Mouse (Mus musculus): ENCODE results near the gene Rims4. TPM values are rescaled to one million over a fixed set of nuclear protein-coding genes. Genes with fewer than 3 reads are reported as not detected.
A peak's percentile ranks its signal among the peaks of the same experiment; 100 is the strongest.

The Rims4 gene
- polyA plus RNA-seq, 1 experiment from 2014 or later = 0.78 TPM

- Histone ChIP-seq H3K4me1 (ENCODE audit: control insufficient read depth, insufficient read depth, low read length) (no peaks in the 10 kb centered on the region), H3K4me3 (ENCODE audit: low read depth, low read length) (no peak overlapping the region), H3K4me2 (ENCODE audit: low read depth) (no peak overlapping the region), H3K27ac (ENCODE audit: low read depth, low read length) (no peak overlapping the region), H3K9ac (ENCODE audit: low read length) (no peak overlapping the region), H3K27me3 (ENCODE audit: control insufficient read depth, insufficient read depth, low read length) (peaks cover 47% of the 10 kb centered on the region), H3K9me3 (ENCODE audit: control insufficient read depth, low read length) (no peaks in the 10 kb centered on the region), H3K36me3 (ENCODE audit: control insufficient read depth, insufficient read depth, low read length) (no peaks in the 10 kb centered on the region)
- no peak for ATAC-seq (ENCODE audit: insufficient read depth, low FRiP score, low TSS enrichment)
- WGBS = 61% methylated on average over 9 of the region's 9 CpGs
- DNase-seq (ENCODE audit: low spot score) = no peak
Observed at GRCm38 (mm10) chr2:163915294-163915791, 3.1 kb downstream of the Rims4 start.

- Histone ChIP-seq H3K9ac (ENCODE audit: low read length) (no peak overlapping the region), H3K4me1 (ENCODE audit: control insufficient read depth, insufficient read depth, low read length) (no peaks in the 10 kb centered on the region), H3K4me3 (ENCODE audit: low read depth, low read length) (no peak overlapping the region), H3K27me3 (ENCODE audit: control insufficient read depth, insufficient read depth, low read length) (peaks cover 36% of the 10 kb centered on the region), H3K27ac (ENCODE audit: low read depth, low read length) (no peak overlapping the region), H3K36me3 (ENCODE audit: control insufficient read depth, insufficient read depth, low read length) (no peaks in the 10 kb centered on the region), H3K9me3 (ENCODE audit: control insufficient read depth, low read length) (no peaks in the 10 kb centered on the region), H3K4me2 (ENCODE audit: low read depth) (no peak overlapping the region)
- under 1% methylated on average over 10 of the region's 10 CpGs for WGBS
- DNase-seq (ENCODE audit: low spot score) (peak; percentile 64), ATAC-seq (ENCODE audit: insufficient read depth, low FRiP score, low TSS enrichment) (no peak)
Observed at GRCm38 (mm10) chr2:163914107-163914506, 4.4 kb downstream of the Rims4 start.

GRCm38 (mm10) chr2:163913704-163914103 is 4.8 kb downstream of the Rims4 start:
- Histone ChIP-seq H3K4me2 (ENCODE audit: low read depth) (no peak overlapping the region), H3K9me3 (ENCODE audit: control insufficient read depth, low read length) (no peaks in the 10 kb centered on the region), H3K4me1 (ENCODE audit: control insufficient read depth, insufficient read depth, low read length) (no peaks in the 10 kb centered on the region), H3K27me3 (ENCODE audit: control insufficient read depth, insufficient read depth, low read length) (peaks cover 33% of the 10 kb centered on the region), H3K9ac (ENCODE audit: low read length) (no peak overlapping the region), H3K27ac (ENCODE audit: low read depth, low read length) (no peak overlapping the region), H3K36me3 (ENCODE audit: control insufficient read depth, insufficient read depth, low read length) (no peaks in the 10 kb centered on the region), H3K4me3 (ENCODE audit: low read depth, low read length) (no peak overlapping the region)
- 41% methylated on average over 7 of the region's 7 CpGs for WGBS
- no peak for DNase-seq (ENCODE audit: low spot score)
- ATAC-seq (ENCODE audit: insufficient read depth, low FRiP score, low TSS enrichment) = no peak

GRCm38 (mm10) chr2:163911826-163912444 is 6.5 kb downstream of the Rims4 start:
- H3K4me3 ChIP-seq (ENCODE audit: low read depth, low read length) = no peak overlapping the region
- DNase-seq (ENCODE audit: low spot score) (no peak), ATAC-seq (ENCODE audit: insufficient read depth, low FRiP score, low TSS enrichment) (no peak)
- no peaks in the 10 kb centered on the region for H3K36me3 ChIP-seq (ENCODE audit: control insufficient read depth, insufficient read depth, low read length)
- no peak overlapping the region for H3K27ac ChIP-seq (ENCODE audit: low read depth, low read length)
- no peak overlapping the region for H3K4me2 ChIP-seq (ENCODE audit: low read depth)
- WGBS = 84% methylated on average over 14 of the region's 14 CpGs
- H3K27me3 ChIP-seq (ENCODE audit: control insufficient read depth, insufficient read depth, low read length) = peaks cover 15% of the 10 kb centered on the region
- H3K4me1 ChIP-seq (ENCODE audit: control insufficient read depth, insufficient read depth, low read length) = no peaks in the 10 kb centered on the region
- no peaks in the 10 kb centered on the region for H3K9me3 ChIP-seq (ENCODE audit: control insufficient read depth, low read length)
- no peak overlapping the region for H3K9ac ChIP-seq (ENCODE audit: low read length)

GRCm38 (mm10) chr2:163909604-163910003 is 8.9 kb downstream of the Rims4 start:
- Histone ChIP-seq H3K4me3 (ENCODE audit: low read depth, low read length) (no peak overlapping the region), H3K27me3 (ENCODE audit: control insufficient read depth, insufficient read depth, low read length) (no peaks in the 10 kb centered on the region), H3K36me3 (ENCODE audit: control insufficient read depth, insufficient read depth, low read length) (no peaks in the 10 kb centered on the region), H3K4me2 (ENCODE audit: low read depth) (no peak overlapping the region), H3K9me3 (ENCODE audit: control insufficient read depth, low read length) (no peaks in the 10 kb centered on the region), H3K9ac (ENCODE audit: low read length) (no peak overlapping the region), H3K27ac (ENCODE audit: low read depth, low read length) (no peak overlapping the region), H3K4me1 (ENCODE audit: control insufficient read depth, insufficient read depth, low read length) (no peaks in the 10 kb centered on the region)
- WGBS = 89% methylated on average over 7 of the region's 7 CpGs
- ATAC-seq (ENCODE audit: insufficient read depth, low FRiP score, low TSS enrichment) (no peak), DNase-seq (ENCODE audit: low spot score) (no peak)

- no peak overlapping the region for H3K4me2 ChIP-seq (ENCODE audit: low read depth)
- ATAC-seq (ENCODE audit: insufficient read depth, low FRiP score, low TSS enrichment) (no peak), DNase-seq (ENCODE audit: low spot score) (no peak)
- H3K9me3 ChIP-seq (ENCODE audit: control insufficient read depth, low read length) = no peaks in the 10 kb centered on the region
- no peaks in the 10 kb centered on the region for H3K27me3 ChIP-seq (ENCODE audit: control insufficient read depth, insufficient read depth, low read length)
- no peak overlapping the region for H3K27ac ChIP-seq (ENCODE audit: low read depth, low read length)
- no peaks in the 10 kb centered on the region for H3K4me1 ChIP-seq (ENCODE audit: control insufficient read depth, insufficient read depth, low read length)
- H3K9ac ChIP-seq (ENCODE audit: low read length) = no peak overlapping the region
- no peaks in the 10 kb centered on the region for H3K36me3 ChIP-seq (ENCODE audit: control insufficient read depth, insufficient read depth, low read length)
- H3K4me3 ChIP-seq (ENCODE audit: low read depth, low read length) = no peak overlapping the region
- 65% methylated on average over 5 of the region's 5 CpGs for WGBS
Observed at GRCm38 (mm10) chr2:163907131-163907530, 11.4 kb downstream of the Rims4 start.

- ATAC-seq (ENCODE audit: insufficient read depth, low FRiP score, low TSS enrichment) = no peak
- DNase-seq (ENCODE audit: low spot score) = no peak
- Histone ChIP-seq H3K4me2 (ENCODE audit: low read depth) (no peak overlapping the region), H3K9me3 (ENCODE audit: control insufficient read depth, low read length) (no peaks in the 10 kb centered on the region), H3K4me1 (ENCODE audit: control insufficient read depth, insufficient read depth, low read length) (no peaks in the 10 kb centered on the region), H3K4me3 (ENCODE audit: low read depth, low read length) (no peak overlapping the region), H3K27me3 (ENCODE audit: control insufficient read depth, insufficient read depth, low read length) (no peaks in the 10 kb centered on the region), H3K36me3 (ENCODE audit: control insufficient read depth, insufficient read depth, low read length) (no peaks in the 10 kb centered on the region), H3K27ac (ENCODE audit: low read depth, low read length) (no peak overlapping the region), H3K9ac (ENCODE audit: low read length) (no peak overlapping the region)
- WGBS = 73% methylated on average over 4 of the region's 4 CpGs
Observed at GRCm38 (mm10) chr2:163904323-163904722, 14.2 kb downstream of the Rims4 start.

- DNase-seq (ENCODE audit: low spot score) = no peak
- H3K36me3 ChIP-seq (ENCODE audit: control insufficient read depth, insufficient read depth, low read length) = no peaks in the 10 kb centered on the region
- H3K9me3 ChIP-seq (ENCODE audit: control insufficient read depth, low read length) = no peaks in the 10 kb centered on the region
- 78% methylated on average over 11 of the region's 11 CpGs for WGBS
- H3K4me3 ChIP-seq (ENCODE audit: low read depth, low read length) = no peak overlapping the region
- H3K27me3 ChIP-seq (ENCODE audit: control insufficient read depth, insufficient read depth, low read length) = no peaks in the 10 kb centered on the region
- H3K9ac ChIP-seq (ENCODE audit: low read length) = no peak overlapping the region
- no peak for ATAC-seq (ENCODE audit: insufficient read depth, low FRiP score, low TSS enrichment)
- no peak overlapping the region for H3K4me2 ChIP-seq (ENCODE audit: low read depth)
- no peak overlapping the region for H3K27ac ChIP-seq (ENCODE audit: low read depth, low read length)
- H3K4me1 ChIP-seq (ENCODE audit: control insufficient read depth, insufficient read depth, low read length) = no peaks in the 10 kb centered on the region
Observed at GRCm38 (mm10) chr2:163903461-163903860, 15.0 kb downstream of the Rims4 start.

GRCm38 (mm10) chr2:163902448-163902847 is 16.0 kb downstream of the Rims4 start:
- Histone ChIP-seq H3K27ac (ENCODE audit: low read depth, low read length) (no peak overlapping the region), H3K4me2 (ENCODE audit: low read depth) (no peak overlapping the region), H3K9ac (ENCODE audit: low read length) (no peak overlapping the region), H3K36me3 (ENCODE audit: control insufficient read depth, insufficient read depth, low read length) (no peaks in the 10 kb centered on the region), H3K4me3 (ENCODE audit: low read depth, low read length) (no peak overlapping the region), H3K27me3 (ENCODE audit: control insufficient read depth, insufficient read depth, low read length) (no peaks in the 10 kb centered on the region), H3K9me3 (ENCODE audit: control insufficient read depth, low read length) (no peaks in the 10 kb centered on the region), H3K4me1 (ENCODE audit: control insufficient read depth, insufficient read depth, low read length) (no peaks in the 10 kb centered on the region)
- DNase-seq (ENCODE audit: low spot score) = no peak
- ATAC-seq (ENCODE audit: insufficient read depth, low FRiP score, low TSS enrichment) = no peak
- 83% methylated on average over 4 of the region's 4 CpGs for WGBS
